Mouse (Mus musculus) liver, embryonic 11.5 days (tissue): ENCODE measurements around the gene Cdh4. TPM values are rescaled to one million over a fixed set of nuclear protein-coding genes. Genes with fewer than 3 reads are reported as not detected.

Source experiments
- ATAC-seq: fragments of 200-750 bp; cut with Nextera tagmentation; replicated peaks from 2 replicates; pipeline ENCODE4 v1.8.0; 2017; ENCODE audit warnings: moderate number of reproducible peaks, mild to moderate bottlenecking, moderate TSS enrichment, moderate library complexity; ENCODE audit not compliant: low FRiP score
- DNase-seq: peaks from one replicate; pipeline ENCODE4 v3.0.0-alpha.2; 2017; ENCODE audit warnings: low spot score
- H3K27ac ChIP-seq: fragments of 300-500 bp; sonication (generic); 2 replicates; pipeline ENCODE4 v1.5.1; 2014; ENCODE audit warnings: mild to moderate bottlenecking, low read depth, low read length, control low read depth
- H3K27me3 ChIP-seq: fragments of 300-500 bp; sonication (generic); replicated peaks from 2 replicates; pipeline ENCODE4 v1.6.1; 2014; ENCODE audit warnings: low read length, mixed read lengths; ENCODE audit not compliant: control insufficient read depth, insufficient read depth
- H3K36me3 ChIP-seq: fragments of 300-500 bp; sonication (generic); 2 replicates; pipeline ENCODE4 v1.6.1; 2014; ENCODE audit warnings: mild to moderate bottlenecking, low read length, moderate library complexity, mixed read lengths; ENCODE audit not compliant: control insufficient read depth, insufficient read depth
- H3K4me1 ChIP-seq: fragments of 300-500 bp; sonication (generic); replicated peaks from 2 replicates; pipeline ENCODE4 v1.6.1; 2014; ENCODE audit warnings: low read length, mixed read lengths; ENCODE audit not compliant: control insufficient read depth, insufficient read depth
- H3K4me2 ChIP-seq: fragments of 300-500 bp; sonication (generic); 2 replicates; pipeline ENCODE4 v1.6.1; 2014; ENCODE audit warnings: mild to moderate bottlenecking, control low read depth, moderate library complexity
- H3K4me3 ChIP-seq: fragments of 300-500 bp; sonication (generic); 2 replicates; pipeline ENCODE4 v1.5.1; 2014; ENCODE audit warnings: low read depth, low read length, control low read depth
- H3K9ac ChIP-seq: fragments of 300-500 bp; sonication (generic); 2 replicates; pipeline ENCODE4 v1.6.1; 2014; ENCODE audit warnings: low read depth, low read length, control low read depth
- H3K9me3 ChIP-seq: fragments of 300-500 bp; sonication (generic); 2 replicates; pipeline ENCODE4 v1.6.1; 2016; ENCODE audit warnings: low read length, inconsistent platforms, mixed read lengths; ENCODE audit not compliant: control insufficient read depth
- WGBS: fragments of 180-500 bp; shearing (Covaris S2); extraction: QIAGEN DNeasy Blood & Tissue Kit; methylation state at CpG from one replicate; pipeline ENCODE4 v1.1.7; 2014; 5-methylcytosine and 5-hydroxymethylcytosine counted together
- polyA plus RNA-seq: library from polyadenylated mRNA; unstranded; fragments of >200 nt; fragmentation: Nextera tagmentation; extraction: Ambion mirVana; gene quantifications from 2 replicates; pipeline ENCODE4 v1.2.1, GENCODE M21; 2014

Gene Cdh4
- polyA plus RNA-seq, 1 experiment from 2014 or later, result 0.51 TPM

DNA sequence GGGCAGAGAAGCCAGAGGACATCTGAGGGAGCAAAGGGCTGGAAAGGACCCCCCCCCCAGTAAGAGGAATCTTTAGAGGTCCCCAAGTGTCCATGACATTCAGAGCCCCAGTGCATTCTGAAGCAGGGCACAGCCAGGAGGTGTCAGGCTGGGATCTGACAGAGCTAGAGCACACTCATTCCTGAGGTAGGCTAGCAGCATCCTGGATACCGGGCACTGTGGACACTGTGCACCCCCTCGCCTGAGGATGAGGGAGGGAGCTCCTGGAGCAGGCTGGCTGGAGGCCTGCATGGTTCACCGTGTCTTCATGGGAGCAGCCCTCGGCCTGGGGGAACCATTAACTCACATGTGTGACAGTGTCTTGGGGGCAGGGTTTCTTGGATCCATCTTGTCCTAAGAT lies 287.6 kb downstream of the Cdh4 start:
- Histone ChIP-seq H3K36me3 (no peaks in the 10 kb centered on the region), H3K27me3 (no peaks in the 10 kb centered on the region), H3K9me3 (no peaks in the 10 kb centered on the region), H3K27ac (no peak overlapping the region), H3K4me3 (no peak overlapping the region), H3K4me2 (no peak overlapping the region), H3K9ac (no peak overlapping the region), H3K4me1 (no peaks in the 10 kb centered on the region)
- DNase-seq, result no peak
- 78% methylated on average over 4 of the region's 4 CpGs for WGBS
- no peak; the same call in 1 of the 2 replicates for ATAC-seq

- WGBS, result 63% methylated on average over 16 of the region's 16 CpGs
- ATAC-seq (no peak), DNase-seq (no peak)
- Histone ChIP-seq H3K4me2 (no peak overlapping the region), H3K27me3 (no peaks in the 10 kb centered on the region), H3K36me3 (no peaks in the 10 kb centered on the region), H3K4me1 (no peaks in the 10 kb centered on the region), H3K9ac (no peak overlapping the region), H3K4me3 (no peak overlapping the region), H3K27ac (no peak overlapping the region), H3K9me3 (no peaks in the 10 kb centered on the region)
Observed at GRCm38 (mm10) chr2:179733141-179733831, 291.1 kb downstream of the Cdh4 start.

DNA sequence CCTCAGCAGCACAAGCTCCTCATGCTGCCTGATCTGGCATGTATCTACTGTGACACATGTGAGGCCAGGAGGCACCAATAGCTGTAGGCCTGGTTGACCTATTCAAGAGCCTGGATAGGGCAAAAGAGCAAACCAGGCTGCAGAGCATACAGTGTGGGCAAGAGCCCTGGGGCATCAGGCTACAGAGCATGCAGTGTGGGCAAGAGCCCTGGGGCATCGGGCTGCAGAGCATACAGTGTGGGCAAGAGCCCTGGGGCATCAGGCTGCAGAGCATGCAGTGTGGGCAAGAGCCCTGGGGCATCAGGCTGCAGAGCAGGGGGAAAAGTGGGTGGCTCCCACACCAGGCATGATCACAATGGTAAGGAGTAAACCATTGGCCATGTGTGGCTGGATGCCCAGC lies 300.2 kb downstream of the Cdh4 start:
- WGBS, result 75% methylated on average over 1 of the region's 1 CpGs
- DNase-seq, result no peak
- no peak for ATAC-seq

GRCm38 (mm10) chr2:179742828-179743227 lies 300.6 kb downstream of the Cdh4 start:
- Histone ChIP-seq H3K9ac (no peak overlapping the region), H3K9me3 (no peaks in the 10 kb centered on the region), H3K36me3 (no peaks in the 10 kb centered on the region), H3K4me3 (no peak overlapping the region), H3K27me3 (no peaks in the 10 kb centered on the region), H3K4me2 (no peak overlapping the region), H3K27ac (no peak overlapping the region), H3K4me1 (no peaks in the 10 kb centered on the region)
- no peak for ATAC-seq
- no peak for DNase-seq
- WGBS, result 77% methylated on average over 6 of the region's 6 CpGs

More for the DNA sequence above, 300.2 kb downstream of the Cdh4 start:
- Histone ChIP-seq H3K4me2 (no peak overlapping the region), H3K27ac (no peak overlapping the region), H3K4me1 (no peaks in the 10 kb centered on the region), H3K4me3 (no peak overlapping the region), H3K36me3 (no peaks in the 10 kb centered on the region), H3K9ac (no peak overlapping the region), H3K27me3 (no peaks in the 10 kb centered on the region), H3K9me3 (no peaks in the 10 kb centered on the region)

DNA sequence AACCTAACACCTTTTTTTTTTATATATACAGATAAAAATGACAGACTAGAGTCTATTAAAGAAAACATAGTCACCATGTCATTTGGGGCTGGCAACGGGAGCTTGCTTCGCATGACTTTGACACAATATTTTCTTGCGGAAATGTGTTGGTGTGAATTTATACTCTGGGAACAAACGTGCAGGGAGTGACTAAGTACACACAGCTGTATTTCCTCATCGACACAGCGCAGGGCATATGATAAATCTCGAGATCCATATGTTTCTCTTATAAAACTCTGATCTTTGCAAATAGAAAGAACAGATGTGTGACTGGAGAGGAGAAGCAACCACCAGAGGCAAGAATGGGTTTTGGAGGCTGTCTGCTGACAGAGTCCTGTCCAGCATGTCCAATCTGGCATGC lies 304.3 kb downstream of the Cdh4 start:
- Histone ChIP-seq H3K27me3 (no peaks in the 10 kb centered on the region), H3K9ac (no peak overlapping the region), H3K4me3 (no peak overlapping the region), H3K27ac (no peak overlapping the region), H3K36me3 (no peaks in the 10 kb centered on the region), H3K9me3 (no peaks in the 10 kb centered on the region), H3K4me2 (no peak overlapping the region), H3K4me1 (no peaks in the 10 kb centered on the region)
- ATAC-seq, result no peak
- 75% methylated on average over 7 of the region's 7 CpGs for WGBS
- no peak for DNase-seq

DNA sequence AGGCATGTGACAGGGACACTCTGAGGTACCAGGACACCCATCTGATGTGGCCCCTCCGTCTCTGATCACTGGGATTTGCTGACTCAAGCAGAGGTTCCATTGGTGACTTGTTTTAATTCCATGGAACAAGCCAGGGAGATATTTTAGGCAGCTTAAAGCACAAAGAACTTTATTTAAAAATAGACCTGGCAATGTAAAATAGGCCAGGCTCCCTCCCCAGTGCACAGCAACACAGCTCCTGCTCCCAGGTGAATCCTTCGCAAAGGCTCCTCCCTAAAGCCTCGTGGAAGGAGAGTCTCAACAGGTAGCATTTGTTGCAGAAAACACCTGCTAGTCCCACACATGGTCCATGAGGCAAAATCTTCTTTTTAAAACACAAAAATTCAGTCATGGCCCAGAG lies 307.2 kb downstream of the Cdh4 start:
- no peak overlapping the region for H3K27ac ChIP-seq
- no peaks in the 10 kb centered on the region for H3K27me3 ChIP-seq
- H3K9ac ChIP-seq, result no peak overlapping the region
- H3K4me1 ChIP-seq, result no peaks in the 10 kb centered on the region
- 59% methylated on average over 3 of the region's 3 CpGs for WGBS
- no peak for DNase-seq
- ATAC-seq, result no peak
- H3K4me3 ChIP-seq, result no peak overlapping the region
- H3K9me3 ChIP-seq, result no peaks in the 10 kb centered on the region
- H3K4me2 ChIP-seq, result no peak overlapping the region
- H3K36me3 ChIP-seq, result no peaks in the 10 kb centered on the region

DNA sequence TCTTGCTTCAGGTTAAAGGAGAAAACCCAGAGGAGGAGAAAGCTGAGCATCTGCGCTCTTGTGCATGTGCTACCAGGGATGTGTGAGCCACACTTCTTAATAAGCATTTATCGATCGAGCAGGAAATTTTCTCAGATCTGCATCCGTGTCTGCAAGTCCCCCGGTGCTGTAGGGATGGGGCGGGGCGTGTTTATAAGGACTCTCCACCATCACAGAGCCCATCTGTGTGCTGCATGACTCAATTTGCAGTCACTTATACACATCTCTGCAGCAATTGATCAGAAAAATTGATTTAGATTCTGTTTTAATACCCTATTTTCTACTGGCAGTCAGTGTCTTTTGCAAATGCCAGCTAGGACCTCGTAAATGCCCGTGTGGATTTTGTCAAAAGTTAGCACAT lies 311.6 kb downstream of the Cdh4 start:
- H3K4me2 ChIP-seq, result no peak overlapping the region
- H3K27me3 ChIP-seq, result no peaks in the 10 kb centered on the region
- ATAC-seq (no peak), DNase-seq (no peak)
- H3K9me3 ChIP-seq, result no peaks in the 10 kb centered on the region
- H3K27ac ChIP-seq, result no peak overlapping the region
- no peaks in the 10 kb centered on the region for H3K36me3 ChIP-seq
- H3K4me3 ChIP-seq, result no peak overlapping the region
- no peaks in the 10 kb centered on the region for H3K4me1 ChIP-seq
- 78% methylated on average over 9 of the region's 9 CpGs for WGBS
- H3K9ac ChIP-seq, result no peak overlapping the region

DNA sequence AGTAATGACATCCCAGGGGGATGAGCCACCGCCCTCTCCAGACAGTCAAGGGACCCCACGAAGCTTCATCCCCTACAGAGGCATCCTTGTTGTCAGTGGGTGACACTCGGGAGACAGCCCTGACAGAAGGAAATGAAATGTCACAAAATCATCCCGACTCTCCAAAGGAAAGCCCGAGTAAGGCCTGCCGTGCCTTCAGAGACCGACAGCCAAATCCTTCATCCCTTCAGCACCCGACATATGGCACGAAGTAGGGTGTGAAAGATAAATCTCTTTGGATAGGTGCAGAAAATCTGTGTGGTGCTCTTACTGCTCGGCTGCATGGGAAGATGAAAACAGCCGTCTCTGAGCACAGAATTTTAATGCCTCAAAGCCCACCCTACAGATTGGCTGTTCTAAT lies 312.5 kb downstream of the Cdh4 start:
- DNase-seq, result no peak
- no peak overlapping the region for H3K4me2 ChIP-seq
- no peaks in the 10 kb centered on the region for H3K27me3 ChIP-seq
- WGBS, result 62% methylated on average over 11 of the region's 11 CpGs
- H3K4me3 ChIP-seq, result no peak overlapping the region
- H3K4me1 ChIP-seq, result no peaks in the 10 kb centered on the region
- no peaks in the 10 kb centered on the region for H3K9me3 ChIP-seq
- no peak for ATAC-seq
- H3K27ac ChIP-seq, result no peak overlapping the region
- no peaks in the 10 kb centered on the region for H3K36me3 ChIP-seq
- no peak overlapping the region for H3K9ac ChIP-seq

DNA sequence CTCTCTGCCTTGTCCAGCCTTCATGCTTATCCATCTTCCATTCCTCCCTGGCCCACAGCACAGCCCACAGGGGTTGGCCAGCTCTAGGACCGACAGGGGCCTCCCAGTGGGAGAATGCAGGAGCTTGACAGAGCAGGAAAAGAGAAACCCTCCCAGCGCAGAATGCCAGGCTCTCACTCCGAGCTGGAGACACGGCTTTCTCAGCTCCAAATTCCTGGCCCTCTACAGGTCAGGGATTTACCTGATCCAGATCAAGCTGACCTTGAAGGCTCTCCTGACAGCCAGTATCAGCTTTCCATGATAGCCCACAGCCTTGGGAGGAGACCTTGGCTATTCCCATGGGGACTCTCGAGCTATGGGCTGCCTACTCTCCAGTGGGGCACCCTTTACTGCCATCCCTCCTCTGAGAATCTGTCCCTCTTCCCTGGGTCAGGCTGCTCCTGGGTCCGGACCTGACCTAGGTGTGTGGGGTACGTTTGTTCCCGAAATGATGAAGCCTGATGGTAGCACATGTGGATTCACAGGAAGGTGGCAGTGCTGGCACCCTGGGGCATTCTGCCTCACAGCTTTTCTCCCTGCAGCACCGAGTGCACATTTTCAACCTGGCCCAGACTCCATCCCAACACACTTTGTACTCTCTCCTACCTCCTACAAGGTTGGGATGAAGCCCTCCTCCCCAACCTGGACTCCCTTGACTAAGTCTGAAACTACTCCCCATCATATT lies 319.6 kb downstream of the Cdh4 start:
- H3K9me3 ChIP-seq, result no peaks in the 10 kb centered on the region
- H3K27ac ChIP-seq, result no peak overlapping the region
- 41% methylated on average over 9 of the region's 9 CpGs for WGBS
- H3K36me3 ChIP-seq, result no peaks in the 10 kb centered on the region
- no peak overlapping the region for H3K4me3 ChIP-seq
- H3K4me2 ChIP-seq, result no peak overlapping the region
- no peaks in the 10 kb centered on the region for H3K4me1 ChIP-seq
- H3K27me3 ChIP-seq, result peaks cover 15% of the 10 kb centered on the region
- H3K9ac ChIP-seq, result no peak overlapping the region
- DNase-seq (no peak), ATAC-seq (no peak)
